Mouse (Mus musculus) olfactory bulb, adult 2 months (tissue): Measurements from ENCODE around the gene 2310011J03Rik. TPM values are rescaled to one million over a fixed set of nuclear protein-coding genes. Genes with fewer than 3 reads are reported as not detected.

Experiments
- H3K27ac ChIP-seq: fragments of 200-500 bp; 2 replicates; pipeline ENCODE4 v1.5.1; 2012; ENCODE audit warnings: low read depth, low read length; ENCODE audit not compliant: insufficient read depth
- H3K4me1 ChIP-seq: fragments of 200-500 bp; 2 replicates; pipeline ENCODE4 v1.6.1; 2012; ENCODE audit warnings: low read length; ENCODE audit not compliant: control insufficient read depth, insufficient read depth
- H3K4me3 ChIP-seq: fragments of 200-500 bp; 2 replicates; pipeline ENCODE4 v1.5.1; 2012; ENCODE audit warnings: mild to moderate bottlenecking, low read depth, low read length, moderate library complexity; ENCODE audit not compliant: insufficient read depth
- CTCF ChIP-seq: fragments of 200-500 bp; IDR thresholded peaks from 2 replicates; pipeline ENCODE4 v1.5.1; 2012; ENCODE audit warnings: low read depth, mild to moderate bottlenecking, low read length, moderate library complexity; ENCODE audit not compliant: insufficient read depth
- POLR2A ChIP-seq: fragments of 200-500 bp; IDR thresholded peaks from 2 replicates; pipeline ENCODE4 v1.6.1; 2012; ENCODE audit warnings: mild to moderate bottlenecking, low read depth, low read length, moderate library complexity; ENCODE audit not compliant: insufficient read depth
- WGBS: fragments of 180-500 bp; shearing (Covaris S2); methylation state at CpG from one replicate; pipeline ENCODE4 v1.1.7; 2018; 5-methylcytosine and 5-hydroxymethylcytosine counted together
- polyA plus RNA-seq: library from polyadenylated mRNA; stranded (reverse); fragments of >200 nt; gene quantifications from 2 replicates; pipeline ENCODE4 v1.2.4, GENCODE M21; 2012; ENCODE audit warnings: low replicate concordance; ENCODE audit not compliant: missing spikeins, insufficient read depth, insufficient read length

Gene 2310011J03Rik
- polyA plus RNA-seq, 1 experiment, result not detected

GRCm38 (mm10) chr10:80278390-80278789 is 41.9 kb downstream of the 2310011J03Rik start:
- no peak for TF ChIP-seq POLR2A
- no peak for TF ChIP-seq CTCF

GRCm38 (mm10) chr10:80276238-80276637 is 44.1 kb downstream of the 2310011J03Rik start:
- WGBS, result 77% methylated on average over 5 of the region's 5 CpGs
- H3K27ac ChIP-seq, result no peak overlapping the region
- H3K4me3 ChIP-seq, result no peak overlapping the region
- TF ChIP-seq POLR2A (no peak), CTCF (no peak)
- H3K4me1 ChIP-seq, result peaks cover 34% of the 10 kb centered on the region

More at GRCm38 (mm10) chr10:80278390-80278789, 41.9 kb downstream of the 2310011J03Rik start:
- Histone ChIP-seq H3K4me3 (no peak overlapping the region), H3K4me1 (peaks cover 32% of the 10 kb centered on the region), H3K27ac (no peak overlapping the region)
- WGBS, result 92% methylated on average over 9 of the region's 9 CpGs

GRCm38 (mm10) chr10:80273847-80274246 is 46.5 kb downstream of the 2310011J03Rik start:
- 84% methylated on average over 3 of the region's 3 CpGs for WGBS
- no peak for TF ChIP-seq POLR2A
- TF ChIP-seq CTCF, result no peak
- Histone ChIP-seq H3K4me1 (peaks cover 36% of the 10 kb centered on the region), H3K4me3 (no peak overlapping the region), H3K27ac (no peak overlapping the region)

GRCm38 (mm10) chr10:80271870-80272585 is 48.3 kb downstream of the 2310011J03Rik start:
- TF ChIP-seq CTCF (no peak), POLR2A (no peak)
- Histone ChIP-seq H3K4me1 (peaks cover 49% of the 10 kb centered on the region), H3K4me3 (no peak overlapping the region), H3K27ac (no peak overlapping the region)
- 79% methylated on average over 8 of the region's 8 CpGs for WGBS

- 67% methylated on average over 5 of the region's 5 CpGs for WGBS
- peaks cover 52% of the 10 kb centered on the region for H3K4me1 ChIP-seq
- no peak overlapping the region for H3K27ac ChIP-seq
- TF ChIP-seq CTCF (no peak), POLR2A (no peak)
- no peak overlapping the region for H3K4me3 ChIP-seq
These were observed 49.0 kb downstream of the 2310011J03Rik start for GRCm38 (mm10) chr10:80271186-80271843.

- no peak overlapping the region for H3K4me3 ChIP-seq
- 33% methylated on average over 6 of the region's 6 CpGs for WGBS
- TF ChIP-seq CTCF (no peak), POLR2A (no peak)
- peaks cover 55% of the 10 kb centered on the region for H3K4me1 ChIP-seq
- no peak overlapping the region for H3K27ac ChIP-seq
These were observed 49.6 kb downstream of the 2310011J03Rik start for GRCm38 (mm10) chr10:80270734-80271181.

- 90% methylated on average over 2 of the region's 2 CpGs for WGBS
These were observed 50.2 kb downstream of the 2310011J03Rik start for GRCm38 (mm10) chr10:80270099-80270498.

More at GRCm38 (mm10) chr10:80270099-80270498, 50.2 kb downstream of the 2310011J03Rik start:
- TF ChIP-seq POLR2A (no peak), CTCF (no peak)
- no peak overlapping the region for H3K4me3 ChIP-seq
- H3K27ac ChIP-seq, result no peak overlapping the region
- peaks cover 55% of the 10 kb centered on the region for H3K4me1 ChIP-seq

Other genes with a start within 250 kb of the 2310011J03Rik start
- gene Sbno2, start 215.0 kb downstream of the 2310011J03Rik start, polyA plus RNA-seq, result not detected in 2 replicates
- gene Stk11, start 204.7 kb downstream of the 2310011J03Rik start, polyA plus RNA-seq, result not detected in 2 replicates
- not detected in 2 replicates for gene Atp5d, start 181.9 kb downstream of the 2310011J03Rik start, polyA plus RNA-seq
- gene Cbarp, start 179.7 kb downstream of the 2310011J03Rik start, polyA plus RNA-seq, result not detected in 2 replicates
- gene Midn, start 172.3 kb downstream of the 2310011J03Rik start, polyA plus RNA-seq, result 128 TPM in 1 of 2 replicates, not detected in the other
- gene Cirbp, start 154.6 kb downstream of the 2310011J03Rik start, polyA plus RNA-seq, result not detected in 2 replicates
- not detected in 2 replicates for gene 1600002K03Rik, start 147.6 kb downstream of the 2310011J03Rik start, polyA plus RNA-seq
- gene Efna2, start 141.1 kb downstream of the 2310011J03Rik start, polyA plus RNA-seq, result not detected in 2 replicates
- gene Mum1, start 94.1 kb downstream of the 2310011J03Rik start, polyA plus RNA-seq, result not detected in 2 replicates
- gene Ndufs7, start 71.4 kb downstream of the 2310011J03Rik start, polyA plus RNA-seq, result not detected in 2 replicates
- gene Gamt, start 59.5 kb downstream of the 2310011J03Rik start, polyA plus RNA-seq, result not detected in 2 replicates
- not detected in 2 replicates for gene Dazap1, start 59.1 kb downstream of the 2310011J03Rik start, polyA plus RNA-seq
- 978 TPM in 1 of 2 replicates, not detected in the other for gene Rps15, start 28.1 kb downstream of the 2310011J03Rik start, polyA plus RNA-seq
- not detected in 2 replicates for gene Apc2, start 24.6 kb downstream of the 2310011J03Rik start, polyA plus RNA-seq
- gene Pcsk4, start 9.0 kb upstream of the 2310011J03Rik start, polyA plus RNA-seq, result not detected in 2 replicates
- not detected in 2 replicates for gene Reep6, start 9.4 kb upstream of the 2310011J03Rik start, polyA plus RNA-seq
- not detected in 2 replicates for gene Adamtsl5, start 27.9 kb upstream of the 2310011J03Rik start, polyA plus RNA-seq
- gene Plk5, start 35.9 kb upstream of the 2310011J03Rik start, polyA plus RNA-seq, result not detected in 2 replicates
- not detected in 2 replicates for gene Mex3d, start 67.1 kb upstream of the 2310011J03Rik start, polyA plus RNA-seq
- not detected in 2 replicates for gene Mbd3, start 79.0 kb upstream of the 2310011J03Rik start, polyA plus RNA-seq
- not detected in 2 replicates for gene Uqcr11, start 86.3 kb upstream of the 2310011J03Rik start, polyA plus RNA-seq
- gene Tcf3, start 113.1 kb upstream of the 2310011J03Rik start, polyA plus RNA-seq, result not detected in 2 replicates
- gene Onecut3, start 174.3 kb upstream of the 2310011J03Rik start, polyA plus RNA-seq, result not detected in 2 replicates
- not detected in 2 replicates for gene Atp8b3, start 218.6 kb upstream of the 2310011J03Rik start, polyA plus RNA-seq
- gene Rexo1, start 241.0 kb upstream of the 2310011J03Rik start, polyA plus RNA-seq, result not detected in 2 replicates